Mouse (Mus musculus): ENCODE results near the gene Lpcat1.

Gene Lpcat1

GRCm38 (mm10) chr13:73467034-73467420 lies at the start of gene Lpcat1:
TSS of gene Lpcat1 (plus strand) at chr13:73467197.
- DNase-seq: peak; percentile 87

- peak; percentile 23 for DNase-seq
These were observed 49.3 kb upstream of the Lpcat1 start for GRCm38 (mm10) chr13:73417478-73418220.

GRCm38 (mm10) chr13:73418297-73418696 lies 48.7 kb upstream of the Lpcat1 start:
- no peak for DNase-seq

GRCm38 (mm10) chr13:73419244-73419643 lies 47.8 kb upstream of the Lpcat1 start:
- no peak for DNase-seq

- no peak for DNase-seq
These were observed 44.0 kb upstream of the Lpcat1 start for GRCm38 (mm10) chr13:73423043-73423442.

GRCm38 (mm10) chr13:73425035-73425434 lies 42.0 kb upstream of the Lpcat1 start:
- no peak for DNase-seq

- peak; percentile 71 for DNase-seq
These were observed 41.0 kb upstream of the Lpcat1 start for GRCm38 (mm10) chr13:73425839-73426490.

- no peak for DNase-seq
These were observed 40.4 kb upstream of the Lpcat1 start for GRCm38 (mm10) chr13:73426587-73426986.

- no peak for DNase-seq
These were observed 37.2 kb upstream of the Lpcat1 start for GRCm38 (mm10) chr13:73429605-73430321.

- DNase-seq: no peak
These were observed 34.4 kb upstream of the Lpcat1 start for GRCm38 (mm10) chr13:73432466-73433149.

- peak; percentile 5 for DNase-seq
These were observed 33.1 kb upstream of the Lpcat1 start for GRCm38 (mm10) chr13:73433681-73434535.

GRCm38 (mm10) chr13:73434687-73435086 lies 32.3 kb upstream of the Lpcat1 start:
- peak; percentile 12 for DNase-seq

GRCm38 (mm10) chr13:73435662-73436061 lies 31.3 kb upstream of the Lpcat1 start:
- no peak for DNase-seq

- DNase-seq: no peak
These were observed 27.9 kb upstream of the Lpcat1 start for GRCm38 (mm10) chr13:73439057-73439456.

GRCm38 (mm10) chr13:73441032-73441431 lies 26.0 kb upstream of the Lpcat1 start:
- DNase-seq: no peak

GRCm38 (mm10) chr13:73441686-73442085 lies 25.3 kb upstream of the Lpcat1 start:
- DNase-seq: no peak

GRCm38 (mm10) chr13:73442431-73442830 lies 24.6 kb upstream of the Lpcat1 start:
- no peak for DNase-seq

GRCm38 (mm10) chr13:73443093-73443821 lies 23.7 kb upstream of the Lpcat1 start:
- no peak for DNase-seq

- no peak for DNase-seq
These were observed 21.9 kb upstream of the Lpcat1 start for GRCm38 (mm10) chr13:73445087-73445486.

- DNase-seq: no peak
These were observed 20.9 kb upstream of the Lpcat1 start for GRCm38 (mm10) chr13:73446076-73446475.

GRCm38 (mm10) chr13:73446494-73446893 lies 20.5 kb upstream of the Lpcat1 start:
- DNase-seq: no peak

All from thymus, postnatal 25 days (tissue).